Mouse (Mus musculus) liver, adult 2 months (tissue): ENCODE results near the gene Dcst2.

ENCODE experiments used
- CTCF ChIP-seq: fragments of 200-500 bp; IDR thresholded peaks from 2 replicates; pipeline ENCODE4 v1.5.1; 2011; ENCODE audit warnings: low read depth, low read length, control low read depth
- POLR2A ChIP-seq: fragments of 200-500 bp; IDR thresholded peaks from 2 replicates; pipeline ENCODE4 v1.6.1; 2011; ENCODE audit warnings: low read length, control low read depth; ENCODE audit not compliant: insufficient read depth; ENCODE audit errors: extremely low read depth

GRCm38 (mm10) chr3:89406887-89407286, 45.1 kb downstream of the Dcst2 start:
- no peak for TF ChIP-seq CTCF
- TF ChIP-seq POLR2A: no peak
